Mouse (Mus musculus) 416B (cell line): ENCODE results near the gene Mrgpra6.

Experiments used
- DNase-seq: peaks from one replicate; pipeline ENCODE4 v3.0.0; 2011; ENCODE audit warnings: low read depth

Mrgpra6 gene

GRCm38 (mm10) chr7:47204830-47205229, at the start of gene Mrgpra6:
Gene Mrgpra6 (minus strand): TSS chr7:47204920.
- DNase-seq, result peak; percentile 85

GRCm38 (mm10) chr7:47252770-47253169, 48.0 kb upstream of the Mrgpra6 start, which contains the start of gene Mrgpra9:
Gene Mrgpra9 (minus strand): TSS chr7:47252848.
- peak; percentile 63 for DNase-seq

GRCm38 (mm10) chr7:47244658-47245057, 39.9 kb upstream of the Mrgpra6 start:
- DNase-seq, result peak; percentile 54

GRCm38 (mm10) chr7:47195271-47195670, 9.4 kb downstream of the Mrgpra6 start:
- peak; percentile 10 for DNase-seq

GRCm38 (mm10) chr7:47170814-47171213, 33.9 kb downstream of the Mrgpra6 start:
- DNase-seq, result no peak

- DNase-seq, result no peak
These were observed 39.7 kb downstream of the Mrgpra6 start for GRCm38 (mm10) chr7:47165028-47165427.

GRCm38 (mm10) chr7:47163203-47163602, 41.5 kb downstream of the Mrgpra6 start:
- no peak for DNase-seq

- DNase-seq, result no peak
These were observed 46.3 kb downstream of the Mrgpra6 start for GRCm38 (mm10) chr7:47158451-47158850.

GRCm38 (mm10) chr7:47157743-47158142, 47.0 kb downstream of the Mrgpra6 start:
- no peak for DNase-seq

- DNase-seq, result no peak
These were observed 48.9 kb downstream of the Mrgpra6 start for GRCm38 (mm10) chr7:47155849-47156248.

GRCm38 (mm10) chr7:47155396-47155795, 49.3 kb downstream of the Mrgpra6 start:
- peak; percentile 8 for DNase-seq

GRCm38 (mm10) chr7:47150420-47151061, 54.2 kb downstream of the Mrgpra6 start:
- DNase-seq, result peak; percentile 71

- DNase-seq, result no peak
These were observed 56.4 kb downstream of the Mrgpra6 start for GRCm38 (mm10) chr7:47148298-47148697.

- DNase-seq, result peak; percentile 92
These were observed 58.5 kb downstream of the Mrgpra6 start for GRCm38 (mm10) chr7:47146034-47146812.

GRCm38 (mm10) chr7:47144299-47144698, 60.4 kb downstream of the Mrgpra6 start:
- no peak for DNase-seq

GRCm38 (mm10) chr7:47139823-47140325, 64.8 kb downstream of the Mrgpra6 start:
- no peak for DNase-seq
